Mouse (Mus musculus) neural tube, embryonic 15.5 days (tissue): ENCODE results near the gene Gm20388. TPM values are rescaled to one million over a fixed set of nuclear protein-coding genes. Genes with fewer than 3 reads are reported as not detected.

ENCODE experiments used
- ATAC-seq: fragments of 200-750 bp; cut with Nextera tagmentation; 2 replicates; pipeline ENCODE4 v1.8.0; 2017; ENCODE audit warnings: mild to moderate bottlenecking, moderate TSS enrichment, moderate library complexity; ENCODE audit not compliant: low FRiP score
- H3K27ac ChIP-seq: fragments of 300-500 bp; sonication (generic); replicated peaks from 2 replicates; pipeline ENCODE4 v1.5.1; 2015; ENCODE audit warnings: mild to moderate bottlenecking, inconsistent platforms
- H3K27me3 ChIP-seq: fragments of 300-500 bp; sonication (generic); replicated peaks from 2 replicates; pipeline ENCODE4 v1.6.1; 2015; ENCODE audit warnings: inconsistent platforms
- H3K36me3 ChIP-seq: fragments of 300-500 bp; sonication (generic); 2 replicates; pipeline ENCODE4 v1.6.1; 2015; ENCODE audit warnings: inconsistent platforms
- H3K4me1 ChIP-seq: fragments of 300-500 bp; sonication (generic); 2 replicates; pipeline ENCODE4 v1.6.1; 2015; ENCODE audit warnings: inconsistent platforms
- H3K4me2 ChIP-seq: fragments of 300-500 bp; sonication (generic); 2 replicates; pipeline ENCODE4 v1.6.1; 2015; ENCODE audit warnings: inconsistent platforms, mild to moderate bottlenecking, moderate library complexity
- H3K4me3 ChIP-seq: fragments of 300-500 bp; sonication (generic); replicated peaks from 2 replicates; pipeline ENCODE4 v1.5.1; 2015; ENCODE audit warnings: mild to moderate bottlenecking, inconsistent platforms
- H3K9ac ChIP-seq: fragments of 300-500 bp; sonication (generic); replicated peaks from 2 replicates; pipeline ENCODE4 v1.6.1; 2015; ENCODE audit warnings: mild to moderate bottlenecking, inconsistent platforms
- H3K9me3 ChIP-seq: fragments of 300-500 bp; sonication (generic); replicated peaks from 2 replicates; pipeline ENCODE4 v1.6.1; 2016; ENCODE audit warnings: inconsistent platforms
- WGBS: fragments of 180-500 bp; shearing (Covaris S2); methylation state at CpG from one replicate; pipeline ENCODE4 v1.1.7; 2015; ENCODE audit warnings: mixed read lengths; 5-methylcytosine and 5-hydroxymethylcytosine counted together
- polyA plus RNA-seq: library from polyadenylated mRNA; unstranded; fragments of >200 nt; fragmentation: Nextera tagmentation; extraction: Ambion mirVana; gene quantifications from 2 replicates; pipeline ENCODE4 v1.2.1, GENCODE M21; 2015

The Gm20388 gene
- polyA plus RNA-seq, 1 experiment from 2014 or later: not detected

- WGBS: 57% methylated on average over 14 of the region's 14 CpGs
- H3K4me2 ChIP-seq: peak overlapping the region; percentile 42
- H3K27ac ChIP-seq: peak overlapping the region; percentile 54
- H3K9me3 ChIP-seq: no peaks in the 10 kb centered on the region
- no peak overlapping the region for H3K4me3 ChIP-seq
- H3K9ac ChIP-seq: peak overlapping the region; percentile 38; the same call in 1 of the 2 replicates
- H3K4me1 ChIP-seq: peaks cover 30% of the 10 kb centered on the region
- ATAC-seq: no peak
- H3K27me3 ChIP-seq: peaks cover 6% of the 10 kb centered on the region; the same call in 1 of the 2 replicates
- no peaks in the 10 kb centered on the region for H3K36me3 ChIP-seq
Measured at GRCm38 (mm10) chr8:122522796-122523651, 2612.4 kb downstream of the Gm20388 start.

GRCm38 (mm10) chr8:122523652-122524360 is 2613.2 kb downstream of the Gm20388 start:
- Histone ChIP-seq H3K4me2 (peak overlapping the region; percentile 42), H3K4me1 (peaks cover 29% of the 10 kb centered on the region), H3K9me3 (no peaks in the 10 kb centered on the region), H3K4me3 (no peak overlapping the region), H3K27me3 (peaks cover 6% of the 10 kb centered on the region; the same call in 1 of the 2 replicates), H3K9ac (peak overlapping the region; percentile 38; the same call in 1 of the 2 replicates), H3K27ac (peak overlapping the region; percentile 54), H3K36me3 (no peaks in the 10 kb centered on the region)
- peak; percentile 47 for ATAC-seq
- WGBS: 9% methylated on average over 23 of the region's 23 CpGs

- Histone ChIP-seq H3K4me3 (no peak overlapping the region), H3K9me3 (no peaks in the 10 kb centered on the region), H3K9ac (no peak overlapping the region), H3K4me1 (peaks cover 29% of the 10 kb centered on the region), H3K36me3 (no peaks in the 10 kb centered on the region), H3K4me2 (peak overlapping the region; percentile 42; the same call in 1 of the 2 replicates), H3K27ac (peak overlapping the region; percentile 54; the same call in 1 of the 2 replicates), H3K27me3 (peaks cover 6% of the 10 kb centered on the region; the same call in 1 of the 2 replicates)
- 77% methylated on average over 6 of the region's 6 CpGs for WGBS
- no peak for ATAC-seq
Measured at GRCm38 (mm10) chr8:122524506-122524905, 2613.9 kb downstream of the Gm20388 start.

- Histone ChIP-seq H3K4me3 (no peak overlapping the region), H3K9me3 (no peaks in the 10 kb centered on the region), H3K4me2 (no peak overlapping the region), H3K36me3 (no peaks in the 10 kb centered on the region), H3K27me3 (peaks cover 6% of the 10 kb centered on the region; the same call in 1 of the 2 replicates), H3K9ac (no peak overlapping the region), H3K4me1 (peaks cover 29% of the 10 kb centered on the region), H3K27ac (no peak overlapping the region)
- 84% methylated on average over 6 of the region's 6 CpGs for WGBS
- no peak for ATAC-seq
Measured at GRCm38 (mm10) chr8:122525004-122525403, 2614.4 kb downstream of the Gm20388 start.

GRCm38 (mm10) chr8:122526084-122526483 is 2615.4 kb downstream of the Gm20388 start:
- Histone ChIP-seq H3K36me3 (no peaks in the 10 kb centered on the region), H3K4me1 (peaks cover 29% of the 10 kb centered on the region), H3K9me3 (no peaks in the 10 kb centered on the region), H3K4me2 (no peak overlapping the region), H3K9ac (no peak overlapping the region), H3K27ac (no peak overlapping the region), H3K4me3 (no peak overlapping the region), H3K27me3 (peaks cover 6% of the 10 kb centered on the region; the same call in 1 of the 2 replicates)
- ATAC-seq: no peak
- 75% methylated on average over 3 of the region's 3 CpGs for WGBS

- 82% methylated on average over 7 of the region's 7 CpGs for WGBS
- Histone ChIP-seq H3K36me3 (no peaks in the 10 kb centered on the region), H3K27ac (no peak overlapping the region), H3K9ac (no peak overlapping the region), H3K4me2 (no peak overlapping the region), H3K4me3 (no peak overlapping the region), H3K27me3 (peaks cover 6% of the 10 kb centered on the region; the same call in 1 of the 2 replicates), H3K9me3 (no peaks in the 10 kb centered on the region), H3K4me1 (peaks cover 29% of the 10 kb centered on the region)
- no peak for ATAC-seq
Measured at GRCm38 (mm10) chr8:122526526-122527170, 2616.0 kb downstream of the Gm20388 start.

GRCm38 (mm10) chr8:122527937-122528336 is 2617.3 kb downstream of the Gm20388 start:
- H3K27me3 ChIP-seq: peaks cover 6% of the 10 kb centered on the region; the same call in 1 of the 2 replicates
- no peaks in the 10 kb centered on the region for H3K36me3 ChIP-seq
- no peak for ATAC-seq
- no peak overlapping the region for H3K4me3 ChIP-seq
- H3K27ac ChIP-seq: no peak overlapping the region
- no peaks in the 10 kb centered on the region for H3K9me3 ChIP-seq
- peaks cover 27% of the 10 kb centered on the region for H3K4me1 ChIP-seq
- no peak overlapping the region for H3K9ac ChIP-seq
- 91% methylated on average over 3 of the region's 3 CpGs for WGBS
- no peak overlapping the region for H3K4me2 ChIP-seq

GRCm38 (mm10) chr8:122529159-122529558 is 2618.5 kb downstream of the Gm20388 start:
- no peak for ATAC-seq

GRCm38 (mm10) chr8:122531312-122531711 is 2620.7 kb downstream of the Gm20388 start:
- no peak overlapping the region for H3K4me3 ChIP-seq
- H3K36me3 ChIP-seq: no peaks in the 10 kb centered on the region
- H3K9me3 ChIP-seq: no peaks in the 10 kb centered on the region
- H3K4me1 ChIP-seq: peaks cover under 1% of the 10 kb centered on the region; the same call in 1 of the 2 replicates
- no peak overlapping the region for H3K9ac ChIP-seq
- no peaks in the 10 kb centered on the region for H3K27me3 ChIP-seq
- H3K27ac ChIP-seq: no peak overlapping the region
- no peak overlapping the region for H3K4me2 ChIP-seq
- no peak for ATAC-seq
- WGBS: 95% methylated on average over 8 of the region's 8 CpGs

More at GRCm38 (mm10) chr8:122529159-122529558, 2618.5 kb downstream of the Gm20388 start:
- peaks cover 15% of the 10 kb centered on the region for H3K4me1 ChIP-seq
- H3K4me2 ChIP-seq: no peak overlapping the region
- H3K27ac ChIP-seq: no peak overlapping the region
- H3K4me3 ChIP-seq: no peak overlapping the region
- 92% methylated on average over 4 of the region's 4 CpGs for WGBS
- peaks cover 6% of the 10 kb centered on the region; the same call in 1 of the 2 replicates for H3K27me3 ChIP-seq
- no peak overlapping the region for H3K9ac ChIP-seq
- no peaks in the 10 kb centered on the region for H3K36me3 ChIP-seq
- H3K9me3 ChIP-seq: no peaks in the 10 kb centered on the region

- no peak overlapping the region for H3K4me3 ChIP-seq
- H3K27ac ChIP-seq: no peak overlapping the region
- no peak for ATAC-seq
- WGBS: 47% methylated on average over 6 of the region's 6 CpGs
- H3K9ac ChIP-seq: no peak overlapping the region
- no peaks in the 10 kb centered on the region for H3K9me3 ChIP-seq
- no peaks in the 10 kb centered on the region for H3K4me1 ChIP-seq
- no peak overlapping the region for H3K4me2 ChIP-seq
- H3K27me3 ChIP-seq: no peaks in the 10 kb centered on the region
- H3K36me3 ChIP-seq: no peaks in the 10 kb centered on the region
Measured at GRCm38 (mm10) chr8:122537033-122537432, 2626.4 kb downstream of the Gm20388 start.

GRCm38 (mm10) chr8:122537812-122538211 is 2627.2 kb downstream of the Gm20388 start:
- ATAC-seq: no peak
- WGBS: 87% methylated on average over 2 of the region's 2 CpGs
- no peaks in the 10 kb centered on the region for H3K36me3 ChIP-seq

More at GRCm38 (mm10) chr8:122537812-122538211, 2627.2 kb downstream of the Gm20388 start:
- Histone ChIP-seq H3K9me3 (no peaks in the 10 kb centered on the region), H3K27ac (no peak overlapping the region), H3K4me3 (no peak overlapping the region), H3K4me2 (no peak overlapping the region), H3K27me3 (no peaks in the 10 kb centered on the region), H3K9ac (no peak overlapping the region), H3K4me1 (no peaks in the 10 kb centered on the region)
